Mouse (Mus musculus) MEL-GATA-1-ER (cell line): ENCODE data around the gene Ppp6r2.

Experiments
- DNase-seq: peaks from one replicate; pipeline ENCODE4 v3.0.0-alpha.2; 2012; ENCODE audit warnings: low read depth; ENCODE audit errors: extremely low read depth

Ppp6r2 gene

GRCm38 (mm10) chr15:89210915-89211715, at the start of gene Ppp6r2:
Ppp6r2 (plus strand) TSS chr15:89211553.
- peak; percentile 59 for DNase-seq

GRCm38 (mm10) chr15:89165478-89165877, 45.9 kb upstream of the Ppp6r2 start:
- no peak for DNase-seq

GRCm38 (mm10) chr15:89168922-89169321, 42.4 kb upstream of the Ppp6r2 start:
- DNase-seq: no peak

- DNase-seq: no peak
These were observed 41.9 kb upstream of the Ppp6r2 start for GRCm38 (mm10) chr15:89169431-89169830.

- DNase-seq: no peak
These were observed 41.3 kb upstream of the Ppp6r2 start for GRCm38 (mm10) chr15:89170102-89170501.

- DNase-seq: no peak
These were observed 39.8 kb upstream of the Ppp6r2 start for GRCm38 (mm10) chr15:89171526-89172051.

- DNase-seq: no peak
These were observed 38.9 kb upstream of the Ppp6r2 start for GRCm38 (mm10) chr15:89172276-89172935.

GRCm38 (mm10) chr15:89173024-89173905, 38.1 kb upstream of the Ppp6r2 start:
- DNase-seq: no peak

- no peak for DNase-seq
These were observed 37.5 kb upstream of the Ppp6r2 start for GRCm38 (mm10) chr15:89173906-89174214.

GRCm38 (mm10) chr15:89174889-89175339, 36.4 kb upstream of the Ppp6r2 start:
- no peak for DNase-seq

- no peak for DNase-seq
These were observed 35.8 kb upstream of the Ppp6r2 start for GRCm38 (mm10) chr15:89175411-89176155.

- DNase-seq: no peak
These were observed 34.2 kb upstream of the Ppp6r2 start for GRCm38 (mm10) chr15:89177121-89177520.

GRCm38 (mm10) chr15:89177576-89178259, 33.6 kb upstream of the Ppp6r2 start:
- DNase-seq: no peak

GRCm38 (mm10) chr15:89178260-89178860, 33.0 kb upstream of the Ppp6r2 start:
- DNase-seq: no peak

GRCm38 (mm10) chr15:89178954-89179629, 32.3 kb upstream of the Ppp6r2 start:
- no peak for DNase-seq

- DNase-seq: no peak
These were observed 31.8 kb upstream of the Ppp6r2 start for GRCm38 (mm10) chr15:89179630-89179964.

- DNase-seq: no peak
These were observed 31.2 kb upstream of the Ppp6r2 start for GRCm38 (mm10) chr15:89180081-89180541.

- DNase-seq: no peak
These were observed 30.7 kb upstream of the Ppp6r2 start, which contains the start of gene Plxnb2 for GRCm38 (mm10) chr15:89180571-89181229. Plxnb2 (minus strand) TSS chr15:89180788.
